Mouse (Mus musculus): ENCODE results near the gene Tbc1d5.

The Tbc1d5 gene

GRCm38 (mm10) chr17:51179195-51179953, at the start of gene Tbc1d5:
TSS of gene Tbc1d5 (minus strand) at chr17:51179352.
- DNase-seq = peak; percentile 100

- no peak for DNase-seq
Observed at GRCm38 (mm10) chr17:51226056-51226455, 46.9 kb upstream of the Tbc1d5 start.

- DNase-seq = no peak
Observed at GRCm38 (mm10) chr17:51223152-51223551, 44.0 kb upstream of the Tbc1d5 start.

GRCm38 (mm10) chr17:51221075-51221474, 41.9 kb upstream of the Tbc1d5 start:
- peak; percentile 85 for DNase-seq

GRCm38 (mm10) chr17:51219897-51220296, 40.7 kb upstream of the Tbc1d5 start:
- DNase-seq = no peak

GRCm38 (mm10) chr17:51216426-51216825, 37.3 kb upstream of the Tbc1d5 start:
- DNase-seq = no peak

GRCm38 (mm10) chr17:51209565-51209964, 30.4 kb upstream of the Tbc1d5 start:
- DNase-seq = no peak

- DNase-seq = peak; percentile 96
Observed at GRCm38 (mm10) chr17:51204643-51205042, 25.5 kb upstream of the Tbc1d5 start.

- DNase-seq = no peak
Observed at GRCm38 (mm10) chr17:51195561-51195960, 16.4 kb upstream of the Tbc1d5 start.

GRCm38 (mm10) chr17:51194787-51195186, 15.6 kb upstream of the Tbc1d5 start:
- DNase-seq = no peak

GRCm38 (mm10) chr17:51191381-51191780, 12.2 kb upstream of the Tbc1d5 start:
- no peak for DNase-seq

GRCm38 (mm10) chr17:51182715-51183114, 3.6 kb upstream of the Tbc1d5 start:
- DNase-seq = no peak

- DNase-seq = peak; percentile 98
Observed at GRCm38 (mm10) chr17:51178491-51179194, 509 bp downstream of the Tbc1d5 start.

- no peak for DNase-seq
Observed at GRCm38 (mm10) chr17:51177923-51178322, 1.2 kb downstream of the Tbc1d5 start.

- no peak for DNase-seq
Observed at GRCm38 (mm10) chr17:51172332-51172731, 6.8 kb downstream of the Tbc1d5 start.

GRCm38 (mm10) chr17:51171504-51171903, 7.6 kb downstream of the Tbc1d5 start:
- DNase-seq = no peak

GRCm38 (mm10) chr17:51169911-51170310, 9.2 kb downstream of the Tbc1d5 start:
- DNase-seq = no peak

GRCm38 (mm10) chr17:51162366-51162765, 16.8 kb downstream of the Tbc1d5 start:
- no peak for DNase-seq

GRCm38 (mm10) chr17:51159261-51159660, 19.9 kb downstream of the Tbc1d5 start:
- DNase-seq = peak; percentile 94

GRCm38 (mm10) chr17:51150999-51151398, 28.2 kb downstream of the Tbc1d5 start:
- DNase-seq = no peak

GRCm38 (mm10) chr17:51144983-51145382, 34.2 kb downstream of the Tbc1d5 start:
- no peak for DNase-seq

GRCm38 (mm10) chr17:51142095-51142494, 37.1 kb downstream of the Tbc1d5 start:
- DNase-seq = no peak

GRCm38 (mm10) chr17:51111194-51111593, 68.0 kb downstream of the Tbc1d5 start:
- DNase-seq = no peak

- no peak for DNase-seq
Observed at GRCm38 (mm10) chr17:51104294-51104693, 74.9 kb downstream of the Tbc1d5 start.

All from heart, adult 11 months (tissue).